Mouse (Mus musculus) ES-CJ7 (cell line): ENCODE results near the gene Celf2.

Experiments used
- DNase-seq: peaks from one replicate; pipeline ENCODE4 v3.0.0; 2011; ENCODE audit warnings: low read depth, low spot score

Celf2 gene

GRCm38 (mm10) chr2:7207691-7208504 lies 301.5 kb downstream of the Celf2 start:
- no peak for DNase-seq

DNA sequence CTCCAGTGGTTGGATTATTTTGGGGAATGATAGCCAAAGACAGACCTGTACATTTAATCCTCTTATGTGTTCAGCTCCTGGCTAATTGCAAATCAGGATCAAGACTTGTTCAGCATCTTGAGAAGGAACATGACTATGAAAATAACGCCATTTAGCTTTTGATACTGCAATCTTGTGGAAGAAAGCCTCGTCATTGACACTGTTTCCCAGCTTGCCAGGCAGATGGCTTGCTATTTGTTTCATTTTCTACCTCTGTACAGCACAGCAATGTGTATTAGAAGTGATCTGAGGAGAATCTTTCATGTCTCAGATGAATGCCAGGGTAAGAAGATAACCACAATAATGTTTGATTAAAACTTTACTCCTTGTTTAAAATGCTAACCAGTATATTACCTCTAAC lies 315.9 kb downstream of the Celf2 start:
- DNase-seq: no peak

- no peak for DNase-seq
Measured at GRCm38 (mm10) chr2:7179186-7179585, 330.2 kb downstream of the Celf2 start.

- DNase-seq: no peak
Measured at GRCm38 (mm10) chr2:7173271-7174064, 335.9 kb downstream of the Celf2 start.

GRCm38 (mm10) chr2:7171087-7171696 lies 338.2 kb downstream of the Celf2 start:
- no peak for DNase-seq

- no peak for DNase-seq
Measured at GRCm38 (mm10) chr2:7165786-7166185, 343.6 kb downstream of the Celf2 start.

DNA sequence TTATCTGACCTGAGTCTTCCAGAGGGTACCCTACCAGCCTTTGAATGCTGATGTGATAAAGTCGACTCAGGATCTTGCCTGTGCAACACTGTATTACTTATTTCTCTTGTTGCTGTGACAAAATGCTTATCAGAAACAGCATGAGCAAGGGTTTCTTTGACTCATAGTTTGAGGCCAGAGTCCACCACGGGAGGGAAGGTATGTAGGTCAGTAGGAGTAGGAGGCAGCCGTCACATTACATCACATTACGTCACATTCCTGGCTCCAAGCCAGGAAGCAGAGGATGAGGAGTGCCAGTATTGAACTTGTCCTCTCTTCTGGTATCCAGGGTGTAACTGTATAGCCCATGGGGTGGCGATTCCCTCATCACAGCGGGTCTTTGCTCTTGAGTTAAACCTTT lies 349.3 kb downstream of the Celf2 start:
- DNase-seq: no peak

DNA sequence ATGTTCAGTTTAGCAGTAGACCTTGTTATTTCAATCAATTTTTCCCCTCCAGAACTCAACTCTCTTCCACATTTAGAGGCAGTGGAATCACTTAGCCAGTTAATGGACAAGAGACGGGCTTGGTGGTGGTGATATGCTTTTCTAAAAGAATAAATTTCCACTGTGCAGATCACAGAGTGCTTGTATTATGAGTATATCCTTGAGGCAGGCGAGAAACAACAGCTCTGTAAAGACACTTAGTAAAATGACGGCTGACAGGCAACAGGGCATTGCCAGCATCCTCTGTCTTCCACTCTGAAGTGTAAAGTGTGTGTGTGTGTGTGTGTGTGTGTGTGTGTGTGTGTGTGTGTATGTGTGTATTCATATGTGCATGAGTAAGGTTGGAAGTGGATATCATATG lies 362.1 kb downstream of the Celf2 start:
- DNase-seq: no peak

DNA sequence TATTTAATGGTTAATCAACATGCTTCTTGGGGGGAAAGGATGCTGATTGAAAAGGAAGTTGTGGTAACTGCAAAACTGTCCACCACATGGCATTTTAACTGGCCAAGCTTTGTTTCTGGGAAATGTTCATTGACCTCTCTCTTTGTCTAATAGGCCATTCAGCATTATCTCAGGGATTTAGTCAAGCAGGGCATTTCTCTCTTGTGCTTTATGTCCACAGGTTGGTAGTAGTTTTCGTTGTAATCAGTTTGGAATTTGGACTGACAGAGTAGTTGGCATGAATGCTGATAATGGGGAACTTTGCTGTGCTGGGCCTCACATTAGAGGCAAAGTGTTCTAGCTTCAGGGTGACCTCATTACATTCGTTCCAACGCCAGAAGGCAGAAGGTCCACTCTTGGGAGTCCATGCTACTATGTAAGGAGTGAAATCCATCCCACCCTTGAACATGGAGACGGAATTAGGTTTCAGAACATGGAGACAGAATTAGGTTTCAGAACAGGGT lies 363.8 kb downstream of the Celf2 start:
- DNase-seq: no peak

DNA sequence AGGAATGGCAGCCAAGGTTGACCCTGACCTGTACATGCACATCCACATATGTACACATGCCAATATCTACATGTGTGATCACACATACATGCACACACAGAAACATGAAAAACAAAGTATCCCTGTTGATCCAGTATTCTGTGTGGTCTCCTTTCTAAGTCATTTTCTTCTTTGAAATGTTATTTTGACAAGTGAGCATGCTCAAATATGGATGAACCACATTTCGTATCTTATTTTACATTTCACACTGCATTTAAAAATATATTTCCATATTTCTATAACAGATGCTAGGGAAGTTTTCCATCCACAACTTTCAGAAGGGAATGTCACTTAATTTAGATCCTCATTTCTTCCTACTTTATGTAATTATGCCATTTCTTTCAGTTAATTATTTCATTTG lies 364.5 kb downstream of the Celf2 start:
- no peak for DNase-seq

DNA sequence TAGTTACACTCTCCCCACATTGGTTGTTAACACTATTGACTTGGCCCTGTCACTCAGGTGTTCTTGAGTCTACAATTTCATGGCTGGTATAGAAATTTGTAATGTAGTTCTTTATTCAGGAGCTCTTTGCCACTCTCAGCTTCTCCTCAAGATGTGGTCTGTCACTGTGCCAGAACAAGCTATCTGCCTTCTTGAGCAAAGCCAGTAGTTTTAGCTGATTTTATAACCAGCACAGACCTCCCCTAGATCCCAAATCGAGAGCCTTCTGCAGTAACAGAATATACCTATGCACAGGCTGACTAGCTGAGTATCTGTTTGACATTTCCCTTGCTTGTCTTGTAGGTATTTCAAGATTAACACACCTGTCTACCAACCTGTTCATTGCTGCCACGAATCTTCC lies 386.0 kb downstream of the Celf2 start:
- DNase-seq: no peak

GRCm38 (mm10) chr2:7115801-7116200 lies 393.6 kb downstream of the Celf2 start:
- no peak for DNase-seq

DNA sequence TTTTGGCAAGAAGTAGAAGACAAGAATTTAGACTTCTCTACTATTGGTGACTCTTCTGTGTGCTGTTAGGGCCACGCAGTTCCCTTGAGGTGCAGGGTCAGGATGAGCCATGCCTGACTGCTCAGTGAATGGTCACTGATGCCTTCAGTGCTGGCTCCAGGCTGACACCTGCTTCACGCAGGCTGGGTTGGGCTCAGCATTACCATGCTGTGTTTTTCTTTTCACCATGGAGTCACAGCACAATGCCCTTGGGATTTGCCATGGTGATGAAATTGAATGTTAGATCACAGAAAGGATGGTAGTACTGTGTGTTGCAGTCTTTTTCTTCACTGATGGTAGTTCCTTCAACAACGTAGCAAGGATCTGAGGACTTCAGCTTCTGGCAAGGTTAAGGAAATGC lies 394.2 kb downstream of the Celf2 start:
- DNase-seq: no peak

DNA sequence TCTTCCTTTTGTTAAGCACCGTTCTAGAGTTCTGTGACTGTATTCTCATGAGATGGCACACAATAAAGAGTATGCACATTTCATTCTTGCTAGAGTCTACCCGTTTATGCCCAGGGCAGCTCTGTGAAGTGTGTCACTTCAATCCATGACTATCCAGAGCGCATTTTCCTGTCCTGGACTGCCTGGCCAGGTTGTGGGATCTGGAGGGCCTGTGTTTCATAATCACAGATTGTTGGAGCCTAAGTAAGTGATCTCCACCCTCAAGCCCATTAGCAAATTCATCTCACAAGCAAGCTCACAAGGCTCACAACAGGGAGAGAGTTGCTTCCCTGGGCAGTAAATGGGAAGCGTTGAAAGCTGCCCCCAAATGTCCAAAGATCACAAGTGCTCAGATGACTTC lies 395.6 kb downstream of the Celf2 start:
- no peak for DNase-seq

DNA sequence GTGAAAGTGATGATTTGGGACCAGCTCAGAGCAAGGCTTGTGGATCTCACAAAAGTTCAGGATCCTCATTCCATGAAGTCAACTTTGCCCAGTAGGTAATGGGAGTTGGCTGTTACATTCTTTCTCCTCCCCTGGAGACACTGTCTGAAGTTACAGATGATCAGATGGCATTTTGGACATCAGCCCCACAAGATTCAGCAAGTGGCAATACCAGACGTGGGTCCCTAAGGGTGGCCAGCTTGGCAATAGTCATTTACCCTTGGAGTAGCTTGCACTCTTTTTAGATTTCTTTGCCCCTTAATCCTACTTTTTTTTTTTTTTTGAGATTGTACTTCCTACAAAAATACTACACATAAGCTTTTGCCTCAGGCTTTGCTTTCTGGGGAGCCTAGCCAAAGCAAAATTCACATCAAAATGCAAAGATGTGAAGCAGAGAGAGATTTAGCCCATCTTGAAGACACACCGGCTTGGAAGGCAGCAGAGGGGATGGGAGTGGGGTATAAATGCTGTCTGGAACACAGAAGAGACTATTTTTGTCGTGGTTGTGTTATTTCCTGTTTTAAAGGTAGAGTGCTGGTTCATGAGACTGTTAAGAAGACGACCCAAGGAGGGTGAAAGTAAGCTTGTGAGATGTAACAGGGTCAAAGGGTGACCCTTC lies 397.1 kb downstream of the Celf2 start:
- DNase-seq: no peak

GRCm38 (mm10) chr2:7093414-7093813 lies 415.9 kb downstream of the Celf2 start:
- DNase-seq: no peak

DNA sequence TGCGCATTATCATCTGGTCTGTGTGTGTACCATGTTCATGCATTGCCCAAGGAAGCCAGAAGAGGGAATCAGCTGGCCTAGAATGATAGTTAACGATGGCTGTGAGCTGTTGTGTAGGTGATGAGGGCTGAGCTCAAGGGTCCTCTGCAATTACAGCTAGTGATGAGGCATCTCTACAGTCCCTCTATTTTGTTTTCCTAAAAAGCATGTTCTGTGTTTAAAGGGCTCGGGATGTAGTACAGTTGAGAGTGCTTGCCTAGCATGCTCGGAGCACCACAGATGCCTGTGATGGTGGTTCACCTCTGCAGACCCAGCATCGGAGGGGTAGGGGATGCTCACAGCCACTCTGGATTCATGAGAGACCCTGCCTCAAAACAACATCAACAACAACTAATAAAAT lies 416.7 kb downstream of the Celf2 start:
- no peak for DNase-seq

GRCm38 (mm10) chr2:7090496-7090895 lies 418.9 kb downstream of the Celf2 start:
- no peak for DNase-seq

DNA sequence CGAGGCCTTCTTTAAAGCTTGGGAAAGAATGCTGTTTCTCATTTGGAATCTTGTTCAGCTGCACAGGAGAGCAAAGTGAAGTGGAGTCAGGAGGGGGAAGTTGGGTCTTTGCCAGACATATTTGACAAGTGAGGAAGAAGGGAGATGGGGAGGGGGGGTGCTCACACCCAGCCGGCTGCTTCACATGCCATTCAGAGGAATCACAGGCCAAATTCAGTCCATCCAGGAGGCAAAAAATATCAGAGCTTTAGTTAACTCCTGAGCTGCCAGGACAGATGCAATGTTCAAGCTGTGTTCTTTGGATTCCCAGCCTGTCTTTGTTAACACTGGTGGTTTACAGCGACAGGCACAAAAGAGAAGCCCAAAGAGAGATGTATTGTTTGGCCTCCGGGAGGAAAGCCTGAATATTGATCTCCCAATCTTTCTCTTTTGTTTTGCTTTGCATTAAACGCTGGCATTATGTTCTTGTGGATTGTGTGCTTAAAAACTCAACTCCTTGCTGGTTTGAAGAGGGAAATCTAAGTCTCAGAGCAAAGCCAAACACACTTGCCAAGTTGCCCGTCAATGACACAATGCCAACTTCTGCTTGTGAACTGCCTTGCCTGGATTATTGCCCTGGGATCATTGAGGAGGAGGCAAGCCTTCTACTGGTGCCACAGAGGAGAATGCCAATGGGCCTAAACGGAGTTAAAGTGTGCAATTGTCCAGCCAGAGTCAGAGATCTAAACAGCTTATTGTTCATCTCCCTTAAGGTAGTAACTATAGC lies 420.1 kb downstream of the Celf2 start:
- DNase-seq: no peak

GRCm38 (mm10) chr2:7088536-7088935 lies 420.8 kb downstream of the Celf2 start:
- no peak for DNase-seq

- DNase-seq: no peak
Measured at GRCm38 (mm10) chr2:7087480-7087879, 421.9 kb downstream of the Celf2 start.
